Mouse (Mus musculus): ENCODE results near the gene Rad51c. TPM values are rescaled to one million over a fixed set of nuclear protein-coding genes. Genes with fewer than 3 reads are reported as not detected.
A peak's percentile ranks its signal among the peaks of the same experiment; 100 is the strongest.
"Not testable (repeated sequence)": the region's sequence is repeated elsewhere in the genome, so short reads cannot be mapped to it uniquely, and the experiment has no call there.

Gene Rad51c
- polyA plus RNA-seq, 1 experiment, result not detected

- 66% methylated on average over 6 of the region's 6 CpGs for WGBS
- H3K27ac ChIP-seq (ENCODE audit: insufficient read depth, low read depth, low read length), result no peak overlapping the region
- no peaks in the 10 kb centered on the region; the same call in 1 of the 2 replicates for H3K4me1 ChIP-seq (ENCODE audit: control insufficient read depth, insufficient read depth, low read length)
- no peak overlapping the region for H3K4me3 ChIP-seq (ENCODE audit: insufficient read depth, low read depth, low read length)
- TF ChIP-seq POLR2A (IDR thresholded peaks at IDR 0.05; ENCODE audit: insufficient read depth, low read depth, low read length), result no peak
- TF ChIP-seq CTCF (IDR thresholded peaks at IDR 0.05; ENCODE audit: insufficient read depth, low read depth, low read length), result no peak
Measured at GRCm38 (mm10) chr11:87432933-87433669, 28.3 kb upstream of the Rad51c start.

- H3K4me1 ChIP-seq (ENCODE audit: control insufficient read depth, insufficient read depth, low read length), result no peaks in the 10 kb centered on the region; the same call in 1 of the 2 replicates
- H3K27ac ChIP-seq (ENCODE audit: insufficient read depth, low read depth, low read length), result no peak overlapping the region
- 91% methylated on average over 1 of the region's 1 CpGs for WGBS
- TF ChIP-seq POLR2A (IDR thresholded peaks at IDR 0.05; ENCODE audit: insufficient read depth, low read depth, low read length) (no peak), CTCF (IDR thresholded peaks at IDR 0.05; ENCODE audit: insufficient read depth, low read depth, low read length) (no peak)
- no peak overlapping the region for H3K4me3 ChIP-seq (ENCODE audit: insufficient read depth, low read depth, low read length)
Measured at GRCm38 (mm10) chr11:87432447-87432846, 27.7 kb upstream of the Rad51c start.

- not testable (repeated sequence) for H3K4me3 ChIP-seq (ENCODE audit: insufficient read depth, low read depth, low read length); H3K27ac ChIP-seq (ENCODE audit: insufficient read depth, low read depth, low read length); H3K4me1 ChIP-seq (ENCODE audit: control insufficient read depth, insufficient read depth, low read length)
- WGBS, result 96% methylated on average over 8 of the region's 8 CpGs
Measured at GRCm38 (mm10) chr11:87431813-87432212, 27.1 kb upstream of the Rad51c start.

GRCm38 (mm10) chr11:87430374-87430773, 25.6 kb upstream of the Rad51c start:
- 78% methylated on average over 2 of the region's 2 CpGs for WGBS
- Histone ChIP-seq H3K4me1 (ENCODE audit: control insufficient read depth, insufficient read depth, low read length) (no peaks in the 10 kb centered on the region), H3K27ac (ENCODE audit: insufficient read depth, low read depth, low read length) (no peak overlapping the region), H3K4me3 (ENCODE audit: insufficient read depth, low read depth, low read length) (no peak overlapping the region)
- TF ChIP-seq CTCF (IDR thresholded peaks at IDR 0.05; ENCODE audit: insufficient read depth, low read depth, low read length) (no peak), POLR2A (IDR thresholded peaks at IDR 0.05; ENCODE audit: insufficient read depth, low read depth, low read length) (no peak)

DNA sequence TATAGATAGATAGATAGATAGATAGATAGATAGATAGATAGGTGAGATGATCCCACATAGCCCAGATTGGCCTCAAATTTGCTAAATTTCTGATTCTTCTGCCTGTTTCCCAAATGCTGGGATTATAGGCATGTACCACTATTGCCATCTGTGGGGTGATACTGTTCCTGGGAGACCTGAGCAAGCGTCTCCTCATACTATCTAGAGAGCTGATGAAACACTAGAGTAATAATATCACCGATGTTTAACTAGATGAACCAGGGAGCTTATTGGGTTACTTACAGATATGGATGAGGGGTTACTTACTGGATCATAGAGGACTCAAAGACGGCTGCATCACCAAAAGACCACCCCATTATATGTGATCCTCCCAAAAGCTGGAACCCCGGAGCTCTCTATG, 24.6 kb upstream of the Rad51c start:
- TF ChIP-seq POLR2A (IDR thresholded peaks at IDR 0.05; ENCODE audit: insufficient read depth, low read depth, low read length) (no peak), CTCF (IDR thresholded peaks at IDR 0.05; ENCODE audit: insufficient read depth, low read depth, low read length) (no peak)

GRCm38 (mm10) chr11:87428051-87428673, 23.4 kb upstream of the Rad51c start:
- 63% methylated on average over 2 of the region's 2 CpGs for WGBS

More for the DNA sequence above, 24.6 kb upstream of the Rad51c start:
- 87% methylated on average over 4 of the region's 4 CpGs for WGBS
- Histone ChIP-seq H3K4me1 (ENCODE audit: control insufficient read depth, insufficient read depth, low read length) (no peaks in the 10 kb centered on the region), H3K27ac (ENCODE audit: insufficient read depth, low read depth, low read length) (no peak overlapping the region), H3K4me3 (ENCODE audit: insufficient read depth, low read depth, low read length) (no peak overlapping the region)

DNA sequence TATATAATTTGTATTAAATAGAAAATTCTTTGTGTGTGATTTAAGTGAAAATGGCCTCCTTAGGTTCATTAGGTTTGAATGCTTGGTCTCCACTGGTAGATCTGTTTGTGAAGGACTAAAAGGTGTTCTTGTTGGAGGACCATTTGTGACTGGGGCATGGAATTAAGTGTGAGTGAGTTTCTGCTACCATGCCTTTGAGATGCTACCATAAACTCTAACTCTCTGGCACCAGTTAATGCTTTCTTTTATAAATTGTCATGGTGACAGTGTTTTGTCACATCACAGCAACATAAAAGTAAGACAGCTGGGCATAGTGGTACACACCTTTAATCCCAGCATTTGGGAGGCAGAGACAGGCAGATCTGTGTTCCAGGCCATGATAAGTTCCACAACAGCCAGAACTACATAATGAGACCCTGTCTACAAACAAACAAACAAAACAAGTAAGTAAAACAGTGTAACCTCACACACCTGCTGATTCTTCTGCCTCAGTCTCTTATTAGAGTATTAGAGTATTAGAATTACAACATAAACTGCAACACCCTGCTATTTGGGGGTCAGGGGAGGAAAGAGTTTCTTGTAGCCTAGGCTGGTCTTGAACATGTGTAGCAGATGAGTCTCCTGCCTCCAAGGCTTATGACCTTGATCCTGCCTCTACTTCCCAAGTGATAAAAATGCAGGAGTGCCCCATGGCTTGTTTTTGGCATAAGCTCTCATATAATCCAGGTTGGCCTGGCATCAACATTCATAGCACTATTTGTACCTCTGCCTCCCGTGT, 22.7 kb upstream of the Rad51c start:
- H3K27ac ChIP-seq (ENCODE audit: insufficient read depth, low read depth, low read length), result no peak overlapping the region
- H3K4me3 ChIP-seq (ENCODE audit: insufficient read depth, low read depth, low read length), result no peak overlapping the region
- no peaks in the 10 kb centered on the region for H3K4me1 ChIP-seq (ENCODE audit: control insufficient read depth, insufficient read depth, low read length)
- WGBS, result 24% methylated on average over 1 of the region's 1 CpGs
- TF ChIP-seq CTCF (IDR thresholded peaks at IDR 0.05; ENCODE audit: insufficient read depth, low read depth, low read length) (no peak), POLR2A (IDR thresholded peaks at IDR 0.05; ENCODE audit: insufficient read depth, low read depth, low read length) (no peak)

More at GRCm38 (mm10) chr11:87428051-87428673, 23.4 kb upstream of the Rad51c start:
- no peak overlapping the region for H3K4me3 ChIP-seq (ENCODE audit: insufficient read depth, low read depth, low read length)
- no peaks in the 10 kb centered on the region for H3K4me1 ChIP-seq (ENCODE audit: control insufficient read depth, insufficient read depth, low read length)
- TF ChIP-seq CTCF (IDR thresholded peaks at IDR 0.05; ENCODE audit: insufficient read depth, low read depth, low read length), result no peak
- no peak for TF ChIP-seq POLR2A (IDR thresholded peaks at IDR 0.05; ENCODE audit: insufficient read depth, low read depth, low read length)
- H3K27ac ChIP-seq (ENCODE audit: insufficient read depth, low read depth, low read length), result no peak overlapping the region

DNA sequence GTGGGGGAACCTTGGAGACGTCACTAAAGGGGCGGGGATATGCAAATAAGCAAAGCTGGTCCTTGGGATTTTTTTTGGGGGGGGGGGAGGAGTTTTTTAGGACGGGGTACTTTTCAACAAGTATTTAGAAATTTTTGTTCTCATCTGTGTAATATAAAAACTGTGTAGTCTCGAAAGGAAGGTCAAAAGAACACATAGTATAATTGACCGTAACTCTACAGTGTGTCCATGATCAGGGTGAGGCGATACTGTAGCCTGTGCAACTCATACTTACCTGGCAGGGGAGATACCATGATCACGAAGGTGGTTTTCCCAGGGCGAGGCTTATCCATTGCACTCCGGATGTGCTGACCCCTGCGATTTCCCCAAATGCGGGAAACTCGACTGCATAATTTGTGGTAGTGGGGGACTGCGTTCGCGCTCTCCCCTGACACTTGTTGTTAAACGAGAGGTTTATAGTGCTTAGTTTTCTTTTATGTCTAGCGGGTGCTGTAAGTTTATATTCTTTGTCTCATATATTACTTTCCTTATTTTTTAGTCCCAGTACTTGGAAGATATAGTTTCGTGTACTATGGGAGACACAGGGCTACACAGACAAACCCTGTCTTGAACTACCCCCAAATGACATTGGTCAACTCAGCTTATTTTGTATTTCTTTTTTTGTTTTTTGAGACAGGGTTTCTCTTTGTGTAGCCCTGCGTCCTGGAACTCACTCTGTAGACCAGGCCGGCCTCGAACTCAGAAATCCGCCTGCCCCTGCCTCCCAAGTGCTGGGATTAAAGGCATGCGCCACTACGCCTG, 21.9 kb upstream of the Rad51c start:
- peak; percentile 95 for TF ChIP-seq POLR2A (IDR thresholded peaks at IDR 0.05; ENCODE audit: insufficient read depth, low read depth, low read length)
- not testable (repeated sequence) for H3K4me3 ChIP-seq (ENCODE audit: insufficient read depth, low read depth, low read length); H3K4me1 ChIP-seq (ENCODE audit: control insufficient read depth, insufficient read depth, low read length); H3K27ac ChIP-seq (ENCODE audit: insufficient read depth, low read depth, low read length)
- whole genome bisulfite sequencing, result 2% methylated on average over 24 of the region's 24 CpGs
